Mouse (Mus musculus): ENCODE measurements around the gene Rbp7.
"Not testable (repeated sequence)": the region's sequence is repeated elsewhere in the genome, so short reads cannot be mapped to it uniquely, and the experiment has no call there.

Rbp7 gene

GRCm38 (mm10) chr4:149457163-149457562 is 2.4 kb upstream of the Rbp7 start:
- DNase-seq (ENCODE audit: low read depth, low spot score): not testable (repeated sequence)

GRCm38 (mm10) chr4:149454263-149454662 is 515 bp downstream of the Rbp7 start:
- DNase-seq (ENCODE audit: low read depth, low spot score): no peak

- DNase-seq (ENCODE audit: low read depth, low spot score): no peak
Measured at GRCm38 (mm10) chr4:149453656-149454055, 1.1 kb downstream of the Rbp7 start.

GRCm38 (mm10) chr4:149450636-149451035 is 4.1 kb downstream of the Rbp7 start:
- DNase-seq (ENCODE audit: low read depth, low spot score): no peak

DNA sequence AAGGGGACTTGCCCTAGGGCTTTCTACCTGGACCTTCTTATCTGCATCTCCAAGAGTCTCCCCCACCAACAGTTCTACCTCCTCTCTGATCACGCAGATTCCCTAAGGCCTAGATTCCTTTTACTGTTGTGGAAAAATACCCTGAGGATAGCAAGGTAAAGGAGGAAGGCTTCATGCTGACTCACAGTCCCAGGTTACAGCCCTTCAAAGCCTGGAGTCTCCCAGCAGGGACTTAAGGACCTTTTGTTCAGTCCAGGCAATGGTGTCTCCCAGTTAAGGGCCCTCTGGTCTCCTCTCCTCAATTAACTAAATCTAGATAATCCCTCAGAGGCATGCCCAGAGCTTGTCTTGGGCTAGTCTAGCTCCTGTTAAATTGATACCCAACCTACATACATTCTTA is 8.5 kb downstream of the Rbp7 start:
- no peak for DNase-seq (ENCODE audit: low read depth, low spot score)

DNA sequence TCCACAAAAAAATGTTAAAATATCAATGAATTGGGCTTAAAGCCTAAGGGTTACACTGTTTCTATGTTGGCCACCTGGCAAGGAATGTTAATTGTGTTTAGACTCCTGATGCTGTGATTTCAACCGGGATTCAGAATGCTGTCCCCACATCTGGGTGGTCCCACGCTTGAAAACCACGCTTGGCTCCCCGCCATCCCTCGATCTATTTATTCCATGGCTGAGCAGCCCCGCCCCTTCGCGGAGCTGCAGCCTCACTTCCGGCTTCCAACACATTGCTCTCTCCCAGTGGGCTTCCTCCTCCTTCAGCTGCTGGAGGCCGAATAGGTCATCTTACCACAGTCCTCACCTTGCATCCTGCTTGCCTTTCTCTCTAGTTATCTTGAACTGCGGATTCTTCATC is 8.9 kb downstream of the Rbp7 start:
- DNase-seq (ENCODE audit: low read depth, low spot score): no peak

DNA sequence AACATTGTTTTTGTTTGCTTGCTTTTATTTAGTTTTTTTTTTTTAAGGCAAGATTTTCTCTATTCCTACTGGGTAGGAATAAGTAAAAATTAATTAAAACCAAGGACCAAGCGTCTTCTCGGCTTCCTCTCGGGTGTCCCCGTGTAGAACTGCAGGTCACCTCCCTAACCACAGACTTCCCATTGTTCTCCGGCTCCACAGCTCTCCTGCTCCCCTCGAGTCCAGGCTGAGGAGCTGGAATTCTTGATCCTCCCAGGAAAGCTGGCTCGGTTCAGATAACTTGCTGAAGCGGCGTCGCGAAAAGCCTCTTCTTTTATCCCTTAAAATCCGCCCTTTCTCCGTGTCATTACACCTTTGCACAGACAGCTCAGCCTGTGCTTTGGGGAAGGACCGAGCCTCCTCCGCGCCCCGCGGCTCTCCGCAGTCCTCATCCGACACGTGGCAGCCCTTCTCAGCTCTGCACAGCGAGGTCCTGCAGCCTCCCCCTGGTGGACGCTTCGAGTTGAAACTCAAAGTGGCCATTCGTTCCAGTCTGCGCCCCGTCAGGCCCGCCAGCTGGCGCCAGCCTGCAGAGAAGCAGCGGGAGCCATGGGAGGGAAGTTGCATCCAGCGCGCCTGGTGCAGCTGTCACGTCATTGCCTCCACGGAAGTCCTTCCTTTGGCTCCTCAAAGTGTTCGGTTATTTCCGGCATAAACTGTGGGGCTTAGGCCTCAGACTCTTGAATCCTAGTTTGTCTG is 9.6 kb downstream of the Rbp7 start:
- peak; percentile 81 for DNase-seq (ENCODE audit: low read depth, low spot score)

- DNase-seq (ENCODE audit: low read depth, low spot score): no peak
Measured at GRCm38 (mm10) chr4:149444465-149444864, 10.3 kb downstream of the Rbp7 start.

- DNase-seq (ENCODE audit: low read depth, low spot score): no peak
Measured at GRCm38 (mm10) chr4:149442436-149442835, 12.3 kb downstream of the Rbp7 start.

- no peak for DNase-seq (ENCODE audit: low read depth, low spot score)
Measured at GRCm38 (mm10) chr4:149440576-149440975, 14.2 kb downstream of the Rbp7 start.

DNA sequence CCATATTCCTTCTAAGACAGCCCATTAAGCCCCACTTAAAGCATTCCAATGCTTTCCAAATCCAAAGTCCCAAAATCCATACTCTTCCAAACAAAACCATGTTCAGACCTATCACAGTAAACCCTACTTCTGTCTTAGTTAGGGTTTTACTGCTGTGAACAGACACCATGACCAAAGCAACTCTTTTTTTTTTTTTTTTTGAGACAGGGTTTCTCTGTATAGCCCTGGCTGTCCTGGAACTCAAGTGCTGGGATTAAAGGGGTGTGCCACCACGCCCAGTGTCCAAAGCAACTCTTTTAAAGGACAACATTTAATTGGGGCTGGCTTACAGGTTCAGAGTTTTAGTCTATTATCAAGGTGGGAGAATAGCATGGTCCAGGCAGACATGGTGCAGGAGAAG is 22.9 kb downstream of the Rbp7 start:
- DNase-seq (ENCODE audit: low read depth, low spot score): not testable (repeated sequence)

DNA sequence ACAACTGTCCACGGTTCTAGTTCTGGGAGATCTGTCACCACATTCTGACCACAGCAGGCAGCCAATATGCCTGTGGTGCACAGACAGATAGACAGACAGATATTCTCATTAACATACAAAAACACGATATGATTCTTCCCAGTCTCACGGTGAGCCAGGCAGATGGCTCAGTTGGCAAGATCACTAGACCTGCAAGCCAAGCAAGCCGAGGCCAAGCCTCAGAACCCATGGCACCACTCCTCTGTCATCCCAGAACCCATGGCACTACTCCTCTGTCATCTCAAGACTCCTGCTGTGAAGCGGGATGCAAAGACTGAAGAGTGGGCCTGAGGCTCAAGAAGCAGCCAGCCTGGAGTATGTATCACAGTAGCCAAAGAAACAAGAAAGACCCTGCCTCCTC is 25.2 kb downstream of the Rbp7 start:
- no peak for DNase-seq (ENCODE audit: low read depth, low spot score)

DNA sequence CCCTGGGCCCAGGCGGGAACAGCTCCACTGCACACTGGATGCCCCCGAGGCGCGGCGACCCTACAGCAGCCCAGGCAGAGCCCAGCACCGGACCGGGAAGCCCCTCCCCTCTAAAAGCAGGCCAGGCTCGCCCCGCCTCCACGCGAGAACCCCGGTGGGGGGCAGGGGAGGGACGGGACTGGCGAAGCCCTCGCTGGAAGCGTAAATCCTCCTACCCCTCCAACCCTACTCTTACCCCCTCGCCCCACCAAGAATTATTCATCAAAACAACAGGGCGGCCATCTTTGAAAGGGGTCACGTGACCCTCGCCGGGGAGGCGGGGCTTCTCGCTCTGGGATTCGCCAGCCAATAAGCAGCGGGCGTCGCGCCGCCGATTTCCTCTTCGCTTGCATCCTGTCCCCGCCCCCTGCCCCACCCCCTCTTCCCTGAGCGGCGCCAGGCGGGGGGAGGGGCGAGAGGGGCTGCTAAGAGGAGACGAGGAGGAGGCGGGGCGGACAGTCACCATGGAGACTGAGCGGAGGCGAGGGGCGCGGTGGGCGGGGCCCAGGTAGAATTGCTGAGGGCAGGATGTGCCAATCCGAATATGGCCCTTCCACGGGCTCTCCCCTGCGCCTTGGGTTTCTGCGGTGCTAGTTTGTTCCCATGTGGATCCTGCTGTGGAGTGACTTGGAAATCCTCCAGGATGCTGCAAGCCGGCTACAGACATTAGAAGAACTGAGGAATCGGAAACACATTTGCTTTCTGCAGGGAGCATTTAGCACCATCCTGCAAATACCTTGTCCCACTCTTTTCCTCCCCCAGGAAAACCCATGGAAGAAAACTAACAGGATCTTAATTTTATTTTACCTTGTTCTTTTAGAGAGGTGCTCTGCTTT is 28.2 kb downstream of the Rbp7 start, which contains the start of gene Ube4b:
TSS of gene Ube4b (minus strand) at position 425 of the 875 bp plus-strand sequence.
- peak; percentile 98 for DNase-seq (ENCODE audit: low read depth, low spot score)

GRCm38 (mm10) chr4:149425801-149426292 is 28.9 kb downstream of the Rbp7 start:
- DNase-seq (ENCODE audit: low read depth, low spot score): no peak

DNA sequence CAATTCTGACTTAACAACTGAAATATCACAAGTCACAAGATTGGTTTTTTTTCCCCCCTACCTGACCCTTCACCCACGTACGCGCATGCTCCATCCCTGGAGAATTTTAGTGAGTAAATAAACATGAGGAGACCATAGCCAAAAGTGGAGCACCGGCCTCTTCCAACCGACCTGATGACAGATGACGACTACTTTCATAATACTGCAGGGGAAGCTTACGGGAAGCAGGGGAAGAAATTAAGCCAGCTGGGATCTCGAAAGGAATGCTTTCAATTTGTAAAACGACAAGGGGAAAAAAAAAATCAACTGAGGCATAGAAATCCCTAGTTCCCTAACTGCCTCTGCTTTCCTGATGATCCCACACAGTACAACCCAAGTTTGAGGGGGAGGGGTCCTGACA is 30.0 kb downstream of the Rbp7 start:
- no peak for DNase-seq (ENCODE audit: low read depth, low spot score)

DNA sequence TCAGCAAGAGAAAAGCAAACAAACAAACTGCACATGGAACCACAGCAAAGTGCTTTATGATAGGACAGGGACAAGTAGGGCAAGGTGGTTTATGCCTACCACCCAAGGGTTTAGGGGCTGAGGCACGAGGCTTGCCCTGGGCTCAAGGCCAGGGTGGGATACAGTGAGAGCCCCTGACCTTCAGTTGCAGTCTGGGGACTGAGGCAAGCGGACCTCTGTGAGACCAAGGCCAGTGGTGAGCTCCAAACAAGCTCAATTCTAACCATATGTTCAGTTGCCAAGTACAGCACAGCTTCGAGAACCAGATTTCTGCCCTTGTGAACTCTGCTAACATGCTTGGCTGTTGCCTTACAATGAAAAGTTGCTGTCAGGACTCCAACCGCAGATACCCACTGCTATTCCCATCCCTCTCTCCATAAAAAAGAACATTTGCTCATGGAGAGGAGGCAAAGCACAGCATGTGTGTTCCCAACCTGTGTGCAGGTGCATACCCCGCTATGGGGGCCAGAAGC is 36.9 kb downstream of the Rbp7 start:
- no peak for DNase-seq (ENCODE audit: low read depth, low spot score)

DNA sequence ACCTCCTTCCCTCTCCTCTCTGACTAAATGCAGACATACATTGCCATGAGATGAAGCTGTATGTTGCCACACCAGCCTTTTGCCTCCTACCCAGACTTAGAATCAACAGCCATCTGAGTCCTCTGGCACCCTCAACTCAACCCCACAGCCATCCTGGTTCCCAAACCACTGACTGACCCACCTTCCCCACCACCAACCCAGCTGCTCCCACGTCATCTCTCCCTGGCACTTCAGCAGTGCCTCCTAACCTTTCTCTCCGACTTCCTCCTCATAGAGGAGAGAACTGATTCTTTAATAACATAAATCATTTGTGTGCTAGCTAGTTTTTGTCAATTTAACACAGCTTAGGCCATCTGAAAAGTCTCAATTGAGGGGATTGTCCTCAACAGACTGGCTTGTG is 37.8 kb downstream of the Rbp7 start:
- DNase-seq (ENCODE audit: low read depth, low spot score): no peak

DNA sequence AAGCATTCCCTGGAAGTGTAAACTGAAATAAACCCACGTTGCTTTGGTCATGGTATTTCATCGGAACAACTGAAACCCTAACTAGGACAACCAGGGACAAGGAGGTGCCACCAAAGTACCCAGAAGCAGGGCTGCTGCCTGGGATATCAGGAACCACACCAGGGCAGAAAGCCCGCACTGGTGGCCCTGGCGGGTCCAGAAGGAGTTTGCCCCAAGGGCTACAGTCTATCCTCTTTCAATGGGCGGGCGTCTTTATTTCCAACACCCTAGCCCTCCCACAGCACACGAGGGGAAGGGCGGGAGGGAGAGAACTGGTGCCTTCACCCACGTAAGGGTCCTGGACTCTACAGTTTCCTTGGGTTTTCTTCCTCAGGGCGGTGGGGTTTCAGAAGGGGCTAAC is 38.4 kb downstream of the Rbp7 start:
- DNase-seq (ENCODE audit: low read depth, low spot score): no peak

GRCm38 (mm10) chr4:149415651-149416169 is 39.1 kb downstream of the Rbp7 start:
- DNase-seq (ENCODE audit: low read depth, low spot score): no peak

DNA sequence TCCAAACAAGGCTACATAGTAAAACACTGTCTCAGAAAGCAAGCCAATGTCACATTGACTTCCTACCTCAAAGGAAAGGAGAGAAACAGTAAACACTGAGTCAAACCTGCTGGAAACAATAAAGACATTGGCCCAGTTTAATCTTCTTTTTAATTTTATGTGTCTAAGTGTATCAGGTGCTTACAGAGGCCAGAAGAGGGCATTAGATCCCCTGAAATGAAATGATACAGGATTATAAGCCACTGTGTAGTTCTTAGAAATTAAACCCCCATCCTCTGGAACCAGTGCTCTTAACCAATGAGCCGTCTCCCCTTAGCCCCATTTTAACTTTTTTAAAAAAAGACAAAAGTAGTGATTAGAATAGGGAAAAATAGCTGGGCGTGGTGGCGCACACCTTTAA is 40.5 kb downstream of the Rbp7 start:
- DNase-seq (ENCODE audit: low read depth, low spot score): no peak

DNA sequence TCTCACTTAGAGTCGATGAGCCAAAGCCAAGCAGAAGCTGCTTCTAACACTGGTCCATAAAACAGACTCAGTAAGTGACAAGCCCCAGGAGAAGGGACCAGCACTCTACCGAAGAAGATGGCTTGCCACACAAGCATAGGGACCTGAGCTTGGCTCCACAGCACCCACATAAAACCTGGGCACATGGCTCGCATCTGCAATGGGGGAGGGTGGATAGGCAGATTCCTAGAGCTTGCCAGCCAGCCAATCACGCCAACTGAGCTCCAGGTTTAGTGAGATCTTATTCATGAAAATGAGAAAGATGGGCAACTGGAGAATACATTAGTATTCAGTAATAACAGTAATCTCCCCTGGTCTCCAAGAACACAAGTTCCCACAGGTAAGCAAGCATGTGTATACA is 45.0 kb downstream of the Rbp7 start:
- DNase-seq (ENCODE audit: low read depth, low spot score): no peak

DNA sequence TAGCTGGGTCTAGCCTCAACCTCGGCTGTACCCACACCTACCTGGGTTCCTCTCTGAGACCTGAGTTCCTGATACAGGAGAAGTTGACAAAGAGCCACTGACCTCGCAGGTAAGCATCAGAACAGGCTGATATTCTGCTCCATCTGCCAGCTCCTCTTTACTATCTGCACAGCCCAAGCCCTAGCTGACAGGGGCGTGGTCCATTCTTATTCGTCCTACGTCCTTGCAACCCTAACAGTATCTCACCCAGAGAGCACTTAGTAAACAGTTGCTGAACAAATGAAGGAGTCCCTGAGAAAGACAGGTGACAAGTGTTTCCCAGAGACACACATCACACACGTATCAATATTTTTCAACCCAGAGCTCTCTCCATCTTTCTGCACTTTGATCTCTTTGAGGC is 46.4 kb downstream of the Rbp7 start:
- DNase-seq (ENCODE audit: low read depth, low spot score): no peak

Data from brain, embryonic 18.5 days (tissue).